28 mouse cellular contexts compared by ENCODE assay signal in genomic region chr10:91827074-91827473, GRCm38 (mm10).
DNase-seq lines count a peak whose midpoint lies in the region; ATAC-seq and TF ChIP-seq lines count a peak whose summit lies in the region.
"Had no signal": no experiment of that assay in that cellular context is flagged by ENCODE, and none has a peak within 500 bp of the region (broad histone marks: within the 10 kb centered on the region; RNA-seq: fewer than 3 reads in every experiment).

No protein-coding gene starts in this region.

- no peak overlapping the region for H3K4me3 ChIP-seq in forebrain, embryonic 16.5 days (replicated peaks; ENCODE audit: low read length)
- H3K4me3 ChIP-seq in forebrain, embryonic 12.5 days (replicated peaks) = no peak overlapping the region
- H3K4me3 ChIP-seq: embryonic facial prominence, embryonic 12.5 days; heart, embryonic 10.5 days; heart, embryonic 15.5 days; limb, embryonic 12.5 days; liver, embryonic 15.5 days had no signal

- no peak overlapping the region for H3K9ac ChIP-seq in forebrain, embryonic 16.5 days (replicated peaks; ENCODE audit: low read depth, low read length)
- H3K9ac ChIP-seq in forebrain, embryonic 12.5 days = no peak overlapping the region
- H3K9ac ChIP-seq: embryonic facial prominence, embryonic 12.5 days; heart, embryonic 15.5 days; limb, embryonic 12.5 days; liver, embryonic 15.5 days; lung, embryonic 14.5 days had no signal

- no peaks in the 10 kb centered on the region for H3K4me1 ChIP-seq in forebrain, embryonic 16.5 days (replicated peaks; ENCODE audit: control insufficient read depth, insufficient read depth, low read length)
- H3K4me1 ChIP-seq in forebrain, embryonic 12.5 days = peaks cover 7% of the 10 kb centered on the region; the same call in 1 of the 2 replicates
- H3K4me1 ChIP-seq: embryonic facial prominence, embryonic 12.5 days; heart, embryonic 10.5 days; heart, embryonic 15.5 days; limb, embryonic 12.5 days; liver, embryonic 15.5 days had no signal

- WGBS in forebrain, embryonic 16.5 days = 44% methylated on average over 3 of the region's 3 CpGs
- WGBS in forebrain, embryonic 12.5 days = 54% methylated on average over 3 of the region's 3 CpGs

- ATAC-seq in forebrain, embryonic 16.5 days = peak; percentile 47; the same call in 1 of the 2 replicates
- ATAC-seq in forebrain, embryonic 12.5 days (ENCODE audit: low FRiP score) = no peak
- ATAC-seq: intestine, embryonic 16.5 days; Patski had no signal

- H3K27me3 ChIP-seq in forebrain, embryonic 16.5 days (replicated peaks; ENCODE audit: control insufficient read depth, insufficient read depth, low read length) = no peaks in the 10 kb centered on the region
- H3K27me3 ChIP-seq in forebrain, embryonic 12.5 days = no peaks in the 10 kb centered on the region
- H3K27me3 ChIP-seq: embryonic facial prominence, embryonic 12.5 days; heart, embryonic 15.5 days; limb, embryonic 12.5 days; liver, embryonic 15.5 days had no signal

- DNase-seq in layer of hippocampus, adult 9-11 months = peak; percentile 3
- DNase-seq in layer of hippocampus, adult 8-10 months (ENCODE audit: low spot score in 2 of 2) = no peak
- peak; percentile 54 for DNase-seq in brain, embryonic 14.5 days (ENCODE audit: low read depth)
- DNase-seq in mesoderm, embryonic 11.5 days (ENCODE audit: low read depth, low spot score) = peak; percentile 22
- no peak for DNase-seq in thymus, postnatal 36 days
- DNase-seq: adrenal gland, postnatal 14 days; cerebellum, adult 18-20 months; cerebellum, postnatal 10 days; gastrocnemius, postnatal 25 days; heart, adult 11 months; kidney, adult 8-10 months; kidney, postnatal 10 days; lung, embryonic 14.5 days; lung, postnatal 14 days; right cerebral cortex, postnatal 4 days; thymus, adult 18-20 months; thymus, postnatal 25 days had no signal

- no peaks in the 10 kb centered on the region for H3K36me3 ChIP-seq in forebrain, embryonic 16.5 days (ENCODE audit: control insufficient read depth, insufficient read depth)
- no peaks in the 10 kb centered on the region for H3K36me3 ChIP-seq in forebrain, embryonic 12.5 days (replicated peaks)
- H3K36me3 ChIP-seq: embryonic facial prominence, embryonic 12.5 days; heart, embryonic 10.5 days; heart, embryonic 15.5 days; limb, embryonic 12.5 days; liver, embryonic 15.5 days had no signal

- H3K9me3 ChIP-seq in forebrain, embryonic 16.5 days (ENCODE audit: control insufficient read depth, low read length) = no peaks in the 10 kb centered on the region
- no peaks in the 10 kb centered on the region for H3K9me3 ChIP-seq in forebrain, embryonic 12.5 days
- H3K9me3 ChIP-seq: embryonic facial prominence, embryonic 12.5 days; heart, embryonic 10.5 days; heart, embryonic 15.5 days; limb, embryonic 12.5 days; liver, embryonic 15.5 days had no signal

- no peak for TF ChIP-seq CTCF in brain, embryonic 14.5 days (IDR thresholded peaks at IDR 0.05; ENCODE audit: borderline replicate concordance, extremely low read depth, insufficient read depth, insufficient read length)

- H3K4me2 ChIP-seq in forebrain, embryonic 16.5 days (ENCODE audit: low read length) = no peak overlapping the region
- no peak overlapping the region for H3K4me2 ChIP-seq in forebrain, embryonic 12.5 days
- H3K4me2 ChIP-seq: embryonic facial prominence, embryonic 12.5 days; heart, embryonic 15.5 days; limb, embryonic 12.5 days; liver, embryonic 15.5 days; lung, embryonic 14.5 days; midbrain, embryonic 11.5 days had no signal

- no peak overlapping the region for H3K27ac ChIP-seq in forebrain, embryonic 16.5 days (ENCODE audit: low read length)
- no peak overlapping the region for H3K27ac ChIP-seq in forebrain, embryonic 12.5 days
- H3K27ac ChIP-seq: embryonic facial prominence, embryonic 12.5 days; heart, embryonic 10.5 days; heart, embryonic 15.5 days; limb, embryonic 12.5 days; liver, embryonic 15.5 days; stomach, postnatal 0 days had no signal

- no peak for TF ChIP-seq POLR2A in brain, embryonic 14.5 days (IDR thresholded peaks at IDR 0.05; ENCODE audit: borderline replicate concordance, extremely low read depth, insufficient read depth, insufficient read length, poor library complexity, severe bottlenecking)

Comparison
In these comparisons a context has a peak if more than half of its experiments do, and no peak if none do; other contexts are left out.
1. DNase-seq: peak in layer of hippocampus, adult 9-11 months (single experiment), brain, embryonic 14.5 days (single experiment) and mesoderm, embryonic 11.5 days (single experiment); none in layer of hippocampus, adult 8-10 months (0 of 2) and thymus, postnatal 36 days (0 of 2).